Mouse (Mus musculus): ENCODE measurements at regions not wholly inside any gene's neighbourhood (a gene's known extent, or its start where the extent isn't known, plus 50 kb on each side); places are given as distances from the start of the nearest gene placed in this dataset.

DNA sequence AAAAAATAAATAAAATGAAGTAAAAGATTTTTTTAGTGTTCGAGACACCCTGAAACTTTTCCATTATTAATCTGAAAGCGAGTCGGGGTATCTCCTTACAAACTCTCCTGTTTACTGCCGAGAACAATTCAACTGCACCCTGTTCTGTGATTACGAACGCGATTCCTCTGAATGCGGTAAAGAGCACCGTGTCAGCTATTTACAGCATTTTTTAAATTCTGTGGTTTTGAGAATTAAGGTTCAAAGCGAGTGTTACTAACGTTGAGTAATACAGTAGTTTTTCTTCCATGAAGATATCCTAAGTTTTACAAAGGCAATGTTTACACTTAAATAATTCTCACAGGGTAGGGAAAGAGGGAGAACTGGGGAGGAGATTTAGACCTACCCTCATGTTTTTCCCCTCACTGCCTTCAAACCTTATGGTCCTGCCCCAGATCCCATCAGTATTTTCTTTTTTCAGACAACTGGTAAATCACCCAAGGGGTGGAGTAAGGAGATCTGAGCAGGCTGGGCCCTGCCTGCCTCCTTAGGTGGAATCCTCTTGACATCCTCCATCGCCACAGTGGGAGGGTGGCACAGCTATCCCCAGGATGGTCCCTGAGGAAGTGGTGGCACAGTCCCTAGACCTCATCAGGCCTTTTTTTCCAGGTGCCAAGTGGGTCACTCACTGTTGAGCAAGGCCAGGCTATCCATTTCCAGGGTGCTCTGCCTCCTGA lies 89.9 kb upstream of the Cited2 start:
- TF ChIP-seq POLR2A (IDR thresholded peaks at IDR 0.05; ENCODE audit: low read depth, low read length) (no peak), CTCF (IDR thresholded peaks at IDR 0.05; ENCODE audit: extremely low read depth, insufficient read depth, insufficient read length, insufficient replicate concordance) (no peak)

Measured in spleen, adult 2 months (tissue).